Comparison of ENCODE assay signal across 8 mouse cellular contexts in the genomic region with DNA sequence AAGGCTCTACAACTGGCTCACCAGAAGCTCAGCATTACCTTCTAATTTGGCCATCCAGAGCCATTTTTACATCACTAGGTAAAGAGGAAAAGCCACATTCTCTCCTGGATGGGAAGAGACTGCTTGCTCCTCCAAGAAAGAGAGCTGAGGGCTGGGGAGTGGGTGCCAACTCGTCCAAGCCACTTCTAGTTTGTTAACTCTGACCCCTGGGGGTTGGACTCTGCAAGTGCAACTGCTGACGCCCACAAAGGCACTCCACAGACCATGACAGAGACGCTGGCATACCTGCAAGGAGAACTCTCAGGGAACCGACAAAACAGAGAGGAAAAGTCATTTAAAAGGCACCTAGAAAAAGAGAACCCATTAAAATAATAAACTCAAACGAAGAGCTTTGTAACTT.
A peak's percentile ranks its signal among the peaks of the same experiment; 100 is the strongest.
DNase-seq lines count a peak whose midpoint lies in the region; ATAC-seq lines count a peak whose summit lies in the region.

No protein-coding gene starts in this region.

- peak; percentile 91 for ATAC-seq in hindbrain, embryonic 16.5 days

- no peaks in the 10 kb centered on the region for H3K36me3 ChIP-seq in hindbrain, embryonic 16.5 days (ENCODE audit: control insufficient read depth, insufficient read depth, low read length)

- no peak overlapping the region for H3K9ac ChIP-seq in hindbrain, embryonic 16.5 days (ENCODE audit: low read depth, low read length)

- no peaks in the 10 kb centered on the region for H3K9me3 ChIP-seq in hindbrain, embryonic 16.5 days (ENCODE audit: control insufficient read depth, low read length)

- no peak overlapping the region for H3K4me3 ChIP-seq in hindbrain, embryonic 16.5 days (ENCODE audit: low read length)

- peak; percentile 91 for DNase-seq in NIH3T3 (ENCODE audit: low read depth)
- DNase-seq in cerebellum, postnatal 10 days: peak; percentile 92 to 93
- peak; percentile 44 to 65 for DNase-seq in frontal cortex, postnatal 14 days (ENCODE audit: low spot score in 2 of 2)
- peak; percentile 53 to 58 for DNase-seq in layer of hippocampus, postnatal 36 days
- peak; percentile 85 for DNase-seq in lung, postnatal 36 days
- DNase-seq in right cerebral cortex, adult 18-20 months: peak; percentile 57
- DNase-seq in urinary bladder, postnatal 10 days (ENCODE audit: low spot score): peak; percentile 32

- no peak overlapping the region for H3K4me2 ChIP-seq in hindbrain, embryonic 16.5 days (ENCODE audit: low read length)

- H3K4me1 ChIP-seq in hindbrain, embryonic 16.5 days (ENCODE audit: control insufficient read depth, insufficient read depth, low read depth, low read length): no peaks in the 10 kb centered on the region

- WGBS in hindbrain, embryonic 16.5 days: 2% methylated on average over 5 of the region's 5 CpGs

- no peaks in the 10 kb centered on the region for H3K27me3 ChIP-seq in hindbrain, embryonic 16.5 days (replicated peaks; ENCODE audit: control insufficient read depth, insufficient read depth, low read length)

- no peak overlapping the region for H3K27ac ChIP-seq in hindbrain, embryonic 16.5 days (ENCODE audit: low read depth, low read length)

Comparison
In these comparisons a context has a peak if more than half of its experiments do, and no peak if none do; other contexts are left out.
1. DNase-seq: peak in every context shown above with its lines; median percentile 92 in cerebellum, postnatal 10 days; 91 in NIH3T3; 85 in lung, postnatal 36 days; 57 in right cerebral cortex, adult 18-20 months; 56 in layer of hippocampus, postnatal 36 days; 54 in frontal cortex, postnatal 14 days; 32 in urinary bladder, postnatal 10 days.